20 mouse cellular contexts compared by ENCODE assay signal in the genomic region with DNA sequence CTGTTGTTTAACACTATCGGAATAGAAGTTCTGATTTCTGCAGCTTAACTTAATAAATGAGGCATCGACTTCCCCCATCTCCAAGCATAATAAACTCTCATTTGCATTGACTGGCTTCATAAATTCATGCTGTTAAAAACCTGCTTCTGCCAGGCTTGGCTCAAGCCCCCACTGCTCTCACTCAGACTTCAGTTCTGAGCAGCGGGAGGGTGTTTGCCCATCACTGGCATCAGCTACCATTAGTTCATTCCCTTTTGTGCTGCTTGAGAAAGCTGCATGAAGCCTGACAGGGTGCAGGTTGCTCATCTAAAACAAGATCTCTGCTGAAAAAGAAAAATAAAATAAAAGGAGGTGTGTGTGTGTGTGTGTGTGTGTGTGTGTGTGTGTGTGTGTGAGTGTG.
DNase-seq lines count a peak whose midpoint lies in the region; ATAC-seq lines count a peak whose summit lies in the region.
"Had no signal": no experiment of that assay in that cellular context is flagged by ENCODE, and none has a peak within 500 bp of the region (broad histone marks: within the 10 kb centered on the region; RNA-seq: fewer than 3 reads in every experiment).

No protein-coding gene starts in this region.

- H3K4me2 ChIP-seq in midbrain, embryonic 15.5 days = no peak overlapping the region
- H3K4me2 ChIP-seq: heart, embryonic 15.5 days; liver, embryonic 12.5 days had no signal

- peak; percentile 58; the same call in 1 of the 2 replicates for ATAC-seq in midbrain, embryonic 15.5 days (replicated peaks)
- ATAC-seq: liver, embryonic 12.5 days had no signal

- H3K9me3 ChIP-seq in midbrain, embryonic 15.5 days = no peaks in the 10 kb centered on the region
- H3K9me3 ChIP-seq: heart, embryonic 15.5 days; liver, embryonic 12.5 days had no signal

- DNase-seq in left cerebral cortex, postnatal 4 days = peak; percentile 67
- no peak for DNase-seq in left cerebral cortex, postnatal 10 days (ENCODE audit: extremely low spot score in 1 of 2, low spot score in 2 of 2)
- peak; percentile 24 for DNase-seq in cerebellum, adult 11 months
- peak; percentile 48 for DNase-seq in cerebellum, adult 9-11 months
- DNase-seq in layer of hippocampus, postnatal 10 days (ENCODE audit: low spot score in 2 of 2) = no peak
- DNase-seq in heart, adult 11 months = no peak
- no peak for DNase-seq in lung, postnatal 14 days
- DNase-seq: gastrocnemius, postnatal 14 days; heart, adult 2 months; kidney, adult 8-10 months; kidney, postnatal 14 days; lung, adult 2 months; lung, postnatal 36 days; right cerebral cortex, postnatal 25 days; thymus, adult 2 months had no signal

- peaks cover 7% of the 10 kb centered on the region for H3K4me1 ChIP-seq in midbrain, embryonic 15.5 days
- H3K4me1 ChIP-seq: heart, embryonic 15.5 days; liver, embryonic 12.5 days had no signal

- no peaks in the 10 kb centered on the region for H3K36me3 ChIP-seq in midbrain, embryonic 15.5 days (replicated peaks)
- H3K36me3 ChIP-seq: heart, embryonic 15.5 days; liver, embryonic 12.5 days had no signal

- H3K9ac ChIP-seq in midbrain, embryonic 15.5 days = no peak overlapping the region
- H3K9ac ChIP-seq: heart, embryonic 15.5 days; liver, embryonic 12.5 days had no signal

- 0 out of 2 replicates have a peak overlapping the region, but pooled peaks have one; percentile 11 for H3K27ac ChIP-seq in midbrain, embryonic 15.5 days
- H3K27ac ChIP-seq: heart, adult 2 months; heart, embryonic 15.5 days; left cerebral cortex, adult 2 months; liver, embryonic 12.5 days had no signal

- WGBS in midbrain, embryonic 15.5 days = 43% methylated on average over 3 of the region's 3 CpGs

- intact Hi-C loops in left cerebral cortex, postnatal 4 days (cut with DNase I) = no loop called here
- intact Hi-C loops in left cerebral cortex, postnatal 10 days (cut with DNase I) = no loop called here

- no peak overlapping the region for H3K4me3 ChIP-seq in midbrain, embryonic 15.5 days
- H3K4me3 ChIP-seq: heart, adult 2 months; heart, embryonic 15.5 days; left cerebral cortex, adult 2 months; liver, embryonic 12.5 days; myocyte had no signal

- no peaks in the 10 kb centered on the region for H3K27me3 ChIP-seq in midbrain, embryonic 15.5 days (replicated peaks)
- H3K27me3 ChIP-seq: heart, embryonic 15.5 days; liver, embryonic 12.5 days had no signal

Comparison
In these comparisons a context has a peak if more than half of its experiments do, and no peak if none do; other contexts are left out.
1. DNase-seq: peak in left cerebral cortex, postnatal 4 days (single experiment), cerebellum, adult 11 months (single experiment) and cerebellum, adult 9-11 months (single experiment); none in left cerebral cortex, postnatal 10 days (0 of 2), layer of hippocampus, postnatal 10 days (0 of 2), heart, adult 11 months (single experiment) and lung, postnatal 14 days (single experiment).